Mouse (Mus musculus): ENCODE measurements around the gene Snap91.

GRCm38 (mm10) chr9:86814340-86814739 is 66.1 kb downstream of the Snap91 start:
- TF ChIP-seq CTCF (IDR thresholded peaks at IDR 0.05) = no peak
- TF ChIP-seq EP300 (IDR thresholded peaks at IDR 0.05; ENCODE audit: insufficient read depth, low read depth, low read length) = no peak

All from heart, adult 2 months (tissue).